Mouse (Mus musculus): Measurements from ENCODE around the gene Tmem44.
A peak's percentile ranks its signal among the peaks of the same experiment; 100 is the strongest.

Tmem44 gene

GRCm38 (mm10) chr16:30516993-30517392 is 33.6 kb downstream of the Tmem44 start:
- DNase-seq: no peak

GRCm38 (mm10) chr16:30515418-30515817 is 35.2 kb downstream of the Tmem44 start:
- DNase-seq: no peak

- peak; percentile 66 for DNase-seq
Measured at GRCm38 (mm10) chr16:30513050-30514024, 37.3 kb downstream of the Tmem44 start.

- peak; percentile 48 for DNase-seq
Measured at GRCm38 (mm10) chr16:30512375-30513049, 38.1 kb downstream of the Tmem44 start.

GRCm38 (mm10) chr16:30511563-30512340 is 38.9 kb downstream of the Tmem44 start:
- no peak for DNase-seq

- peak; percentile 93 for DNase-seq
Measured at GRCm38 (mm10) chr16:30510504-30511451, 39.9 kb downstream of the Tmem44 start.

- DNase-seq: no peak
Measured at GRCm38 (mm10) chr16:30510091-30510490, 40.6 kb downstream of the Tmem44 start.

- DNase-seq: no peak
Measured at GRCm38 (mm10) chr16:30509340-30509739, 41.3 kb downstream of the Tmem44 start.

GRCm38 (mm10) chr16:30508738-30509137 is 41.9 kb downstream of the Tmem44 start:
- DNase-seq: no peak

- no peak for DNase-seq
Measured at GRCm38 (mm10) chr16:30507120-30507519, 43.5 kb downstream of the Tmem44 start.

GRCm38 (mm10) chr16:30505311-30506031 is 45.2 kb downstream of the Tmem44 start:
- no peak for DNase-seq

- DNase-seq: no peak
Measured at GRCm38 (mm10) chr16:30504856-30505255, 45.8 kb downstream of the Tmem44 start.

GRCm38 (mm10) chr16:30503958-30504357 is 46.7 kb downstream of the Tmem44 start:
- DNase-seq: peak; percentile 71

- DNase-seq: peak; percentile 42
Measured at GRCm38 (mm10) chr16:30502221-30502891, 48.3 kb downstream of the Tmem44 start.

GRCm38 (mm10) chr16:30501621-30502020 is 49.0 kb downstream of the Tmem44 start:
- no peak for DNase-seq

GRCm38 (mm10) chr16:30500223-30500622 is 50.4 kb downstream of the Tmem44 start:
- no peak for DNase-seq

GRCm38 (mm10) chr16:30499126-30499857 is 51.4 kb downstream of the Tmem44 start:
- DNase-seq: peak; percentile 30

GRCm38 (mm10) chr16:30497307-30497706 is 53.3 kb downstream of the Tmem44 start:
- no peak for DNase-seq

GRCm38 (mm10) chr16:30494883-30495282 is 55.8 kb downstream of the Tmem44 start:
- DNase-seq: no peak

- no peak for DNase-seq
Measured at GRCm38 (mm10) chr16:30491742-30492141, 58.9 kb downstream of the Tmem44 start.

Data from retina, postnatal 1 day (tissue).